In the genomic region with DNA sequence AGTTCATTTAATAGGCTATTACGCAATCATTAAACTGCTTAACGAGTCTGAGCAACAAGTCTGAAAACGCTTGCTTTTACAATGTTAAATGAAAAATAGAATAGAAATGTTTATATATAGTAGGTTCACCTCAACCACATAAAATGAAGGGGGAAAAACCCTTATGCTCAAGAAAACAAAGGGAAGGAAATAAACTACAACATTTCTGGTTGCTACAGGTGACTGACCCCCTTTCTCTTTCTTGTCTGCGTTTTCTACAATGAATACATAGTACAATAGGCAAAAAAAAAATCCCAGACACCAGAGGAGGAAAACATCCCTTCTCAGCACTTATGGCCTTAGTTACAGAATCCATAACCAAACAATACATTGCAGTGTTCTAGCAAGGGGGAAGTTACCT, we compare ENCODE assay signal across 27 mouse cellular contexts.
"Had no signal": no experiment of that assay in that cellular context is flagged by ENCODE, and none has a peak within 500 bp of the region (broad histone marks: within the 10 kb centered on the region; RNA-seq: fewer than 3 reads in every experiment).

No protein-coding gene starts in this region.

- DNase-seq: gastrocnemius, adult 2 months; gastrocnemius, postnatal 10 days; gastrocnemius, postnatal 25 days; heart, adult 11 months; heart, adult 2 months; heart, postnatal 14 days; heart, postnatal 36 days; kidney, adult 18-20 months; kidney, adult 8-10 months; kidney, postnatal 10 days; kidney, postnatal 25 days; kidney, postnatal 4 days; liver; liver, embryonic 13.5 days had no signal

- H3K27ac ChIP-seq: gastrocnemius, adult 2 months; heart, adult 2 months; heart, embryonic 13.5 days; heart, embryonic 15.5 days; hindbrain, embryonic 14.5 days; intestine, embryonic 15.5 days; layer of hippocampus, adult 2 months; left cerebral cortex, adult 2 months; limb, embryonic 10.5 days; limb, embryonic 12.5 days; liver, embryonic 13.5 days; liver, embryonic 15.5 days had no signal

- ATAC-seq: hindbrain, embryonic 16.5 days; intestine, embryonic 15.5 days; intestine, postnatal 0 days had no signal

- H3K9me3 ChIP-seq: heart, embryonic 13.5 days; heart, embryonic 15.5 days; intestine, embryonic 15.5 days; limb, embryonic 10.5 days; limb, embryonic 12.5 days; liver, embryonic 13.5 days; liver, embryonic 15.5 days had no signal

- H3K36me3 ChIP-seq: intestine, embryonic 15.5 days had no signal

- H3K4me3 ChIP-seq: gastrocnemius, adult 2 months; heart, adult 2 months; heart, embryonic 13.5 days; heart, embryonic 15.5 days; intestine, embryonic 15.5 days; layer of hippocampus, adult 2 months; left cerebral cortex, adult 2 months; limb, embryonic 10.5 days; limb, embryonic 12.5 days; liver, embryonic 13.5 days; liver, embryonic 15.5 days had no signal

- H3K4me2 ChIP-seq: heart, embryonic 11.5 days; heart, embryonic 13.5 days; heart, embryonic 15.5 days; hindbrain, embryonic 14.5 days; intestine, embryonic 15.5 days; limb, embryonic 12.5 days; liver, embryonic 11.5 days; liver, embryonic 13.5 days; liver, embryonic 15.5 days had no signal

- H3K9ac ChIP-seq: heart, embryonic 13.5 days; heart, embryonic 15.5 days; hindbrain, embryonic 14.5 days; intestine, embryonic 15.5 days; limb, embryonic 12.5 days; liver, embryonic 13.5 days; liver, embryonic 15.5 days had no signal

- H3K4me1 ChIP-seq: heart, embryonic 15.5 days; intestine, embryonic 15.5 days; limb, embryonic 10.5 days; limb, embryonic 12.5 days; liver, embryonic 13.5 days; liver, embryonic 15.5 days had no signal

- H3K27me3 ChIP-seq: heart, embryonic 13.5 days; heart, embryonic 15.5 days; intestine, embryonic 15.5 days; limb, embryonic 12.5 days; liver, embryonic 13.5 days; liver, embryonic 15.5 days had no signal
